Comparison of ENCODE assay signal across 29 mouse cellular contexts in the genomic region with DNA sequence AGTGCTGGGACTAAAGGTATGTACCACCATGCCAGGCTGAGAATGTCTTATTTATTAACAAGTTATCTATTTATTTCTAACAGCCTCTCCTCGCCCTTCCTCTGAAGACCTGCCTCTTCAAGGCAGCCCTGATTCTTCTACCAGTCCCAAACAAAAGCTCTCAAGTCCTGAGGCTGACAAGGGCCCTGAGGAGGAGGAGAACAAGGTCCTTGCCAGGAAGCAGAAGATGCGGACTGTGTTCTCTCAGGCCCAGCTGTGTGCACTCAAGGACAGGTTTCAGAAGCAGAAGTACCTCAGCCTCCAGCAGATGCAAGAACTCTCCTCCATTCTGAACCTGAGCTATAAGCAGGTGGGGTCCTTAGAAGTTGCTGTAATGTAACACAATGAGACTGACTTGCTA. TPM values are rescaled to one million over a fixed set of nuclear protein-coding genes. Genes with fewer than 3 reads are reported as not detected.
"Had no signal": no experiment of that assay in that cellular context is flagged by ENCODE, and none has a peak within 500 bp of the region (broad histone marks: within the 10 kb centered on the region; RNA-seq: fewer than 3 reads in every experiment).

No protein-coding gene starts in this region.

- H3K4me3 ChIP-seq: gastrocnemius, adult 2 months; heart, adult 2 months; heart, embryonic 13.5 days; heart, embryonic 15.5 days; hindbrain, embryonic 13.5 days; hindbrain, embryonic 15.5 days; kidney, embryonic 15.5 days; limb, embryonic 13.5 days; limb, embryonic 15.5 days; liver, embryonic 12.5 days had no signal

- H3K9ac ChIP-seq: heart, embryonic 13.5 days; heart, embryonic 15.5 days; hindbrain, embryonic 13.5 days; hindbrain, embryonic 15.5 days; kidney, embryonic 15.5 days; limb, embryonic 13.5 days; limb, embryonic 15.5 days; liver, embryonic 12.5 days had no signal

- H3K27ac ChIP-seq: gastrocnemius, adult 2 months; heart, adult 2 months; heart, embryonic 13.5 days; heart, embryonic 15.5 days; hindbrain, embryonic 13.5 days; hindbrain, embryonic 15.5 days; hindbrain, postnatal 0 days; kidney, embryonic 15.5 days; kidney, postnatal 0 days; limb, embryonic 13.5 days; limb, embryonic 15.5 days; liver, embryonic 12.5 days had no signal

- H3K27me3 ChIP-seq: heart, embryonic 15.5 days had no signal

- DNase-seq: gastrocnemius, adult 2 months; gastrocnemius, postnatal 10 days; gastrocnemius, postnatal 25 days; heart, adult 11 months; heart, adult 2 months; heart, postnatal 14 days; heart, postnatal 36 days; kidney, adult 11 months; kidney, adult 2 months; kidney, adult 9 months; kidney, postnatal 14 days; kidney, postnatal 36 days; layer of hippocampus, adult 9-11 months; layer of hippocampus, postnatal 36 days; left cerebral cortex, postnatal 4 days had no signal

- ATAC-seq: hindbrain, postnatal 0 days; intestine, embryonic 16.5 days; liver, embryonic 12.5 days had no signal

- H3K36me3 ChIP-seq: heart, embryonic 13.5 days; heart, embryonic 15.5 days; hindbrain, embryonic 13.5 days; hindbrain, embryonic 15.5 days; kidney, embryonic 15.5 days; limb, embryonic 13.5 days; limb, embryonic 15.5 days; liver, embryonic 12.5 days had no signal

- H3K4me1 ChIP-seq: kidney, embryonic 15.5 days had no signal

- H3K4me2 ChIP-seq: heart, embryonic 11.5 days; heart, embryonic 13.5 days; heart, embryonic 15.5 days; hindbrain, embryonic 13.5 days; hindbrain, embryonic 15.5 days; kidney, embryonic 15.5 days; limb, embryonic 13.5 days; limb, embryonic 15.5 days; liver, embryonic 12.5 days had no signal

- H3K9me3 ChIP-seq: heart, embryonic 13.5 days; heart, embryonic 15.5 days; hindbrain, embryonic 13.5 days; hindbrain, embryonic 15.5 days; kidney, embryonic 15.5 days; limb, embryonic 13.5 days; limb, embryonic 15.5 days; liver, embryonic 12.5 days had no signal

RNA-seq across cellular contexts. Expression of a gene that starts 4.2 kb away (rescaled TPM):
- polyA plus RNA-seq: heart, adult 2 months; kidney, postnatal 0 days; large intestine, adult 2 months; liver, adult 2 months; liver, embryonic 12.5 days had no signal
